Mouse (Mus musculus) embryonic facial prominence, embryonic 11.5 days (tissue): ENCODE data around the gene Dapp1. TPM values are rescaled to one million over a fixed set of nuclear protein-coding genes. Genes with fewer than 3 reads are reported as not detected.
"Not testable (repeated sequence)": the region's sequence is repeated elsewhere in the genome, so short reads cannot be mapped to it uniquely, and the experiment has no call there.

Source experiments
- ATAC-seq: fragments of 200-750 bp; cut with Nextera tagmentation; replicated peaks from 2 replicates; pipeline ENCODE4 v1.8.0; 2017; ENCODE audit warnings: low read depth; ENCODE audit not compliant: insufficient number of reproducible peaks, low FRiP score, low TSS enrichment
- DNase-seq: peaks from one replicate; pipeline ENCODE4 v3.0.0-alpha.2; 2015; ENCODE audit warnings: low spot score
- H3K27ac ChIP-seq: fragments of 300-500 bp; sonication (generic); replicated peaks from 2 replicates; pipeline ENCODE4 v1.5.1; 2014; ENCODE audit warnings: mild to moderate bottlenecking, low read depth, low read length, control low read depth
- H3K27me3 ChIP-seq: fragments of 300-500 bp; sonication (generic); 2 replicates; pipeline ENCODE4 v1.6.1; 2014; ENCODE audit warnings: mild to moderate bottlenecking, low read length, moderate library complexity, mixed read lengths; ENCODE audit not compliant: control insufficient read depth, insufficient read depth
- H3K36me3 ChIP-seq: fragments of 300-500 bp; sonication (generic); replicated peaks from 2 replicates; pipeline ENCODE4 v1.6.1; 2014; ENCODE audit warnings: low read depth, mild to moderate bottlenecking, low read length, moderate library complexity, mixed read lengths; ENCODE audit not compliant: control insufficient read depth, insufficient read depth
- H3K4me1 ChIP-seq: fragments of 300-500 bp; sonication (generic); 2 replicates; pipeline ENCODE4 v1.6.1; 2014; ENCODE audit warnings: low read length, mixed read lengths; ENCODE audit not compliant: control insufficient read depth, insufficient read depth
- H3K4me2 ChIP-seq: fragments of 300-500 bp; sonication (generic); 2 replicates; pipeline ENCODE4 v1.6.1; 2014; ENCODE audit warnings: low read depth, mild to moderate bottlenecking, control low read depth, low read length, moderate library complexity
- H3K4me3 ChIP-seq: fragments of 300-500 bp; sonication (generic); 2 replicates; pipeline ENCODE4 v1.5.1; 2014; ENCODE audit warnings: low read depth, low read length, control low read depth
- H3K9ac ChIP-seq: fragments of 300-500 bp; sonication (generic); replicated peaks from 2 replicates; pipeline ENCODE4 v1.6.1; 2014; ENCODE audit warnings: mild to moderate bottlenecking, control low read depth, low read length
- H3K9me3 ChIP-seq: fragments of 300-500 bp; sonication (generic); replicated peaks from 2 replicates; pipeline ENCODE4 v1.6.1; 2016; ENCODE audit warnings: mild to moderate bottlenecking, low read length, inconsistent platforms, mixed read lengths; ENCODE audit not compliant: control insufficient read depth
- WGBS: fragments of 180-500 bp; shearing (Covaris S2); extraction: QIAGEN DNeasy Blood & Tissue Kit; methylation state at CpG from one replicate; pipeline ENCODE4 v1.1.7; 2014; 5-methylcytosine and 5-hydroxymethylcytosine counted together
- polyA plus RNA-seq: library from polyadenylated mRNA; unstranded; fragments of >200 nt; fragmentation: Nextera tagmentation; extraction: Ambion mirVana; gene quantifications from 2 replicates; pipeline ENCODE4 v1.2.1, GENCODE M21; 2014

Gene Dapp1
- polyA plus RNA-seq, 1 experiment from 2014 or later: 4.6 TPM

DNA sequence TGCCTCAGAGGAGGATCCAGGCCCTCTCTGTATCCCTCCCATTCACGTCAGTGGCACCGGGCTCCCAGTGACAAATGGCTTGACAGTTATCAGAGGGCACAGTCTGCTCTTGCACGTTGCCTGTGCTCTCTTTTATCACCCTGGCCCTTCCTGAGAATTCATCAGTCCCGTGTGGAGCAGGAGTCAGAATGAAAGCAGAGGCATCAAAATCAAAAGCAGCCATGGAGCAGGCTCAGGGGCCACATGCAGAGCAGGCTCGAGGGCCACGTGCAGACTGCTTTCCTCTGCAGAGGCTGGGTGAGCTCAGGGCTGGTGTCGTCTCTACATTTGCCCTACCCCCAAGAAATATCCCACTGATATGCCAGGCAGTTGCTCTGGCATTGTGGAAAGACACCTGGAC is 29.5 kb downstream of the Dapp1 start:
- ATAC-seq (no peak), DNase-seq (no peak)
- H3K27ac ChIP-seq: no peak overlapping the region

DNA sequence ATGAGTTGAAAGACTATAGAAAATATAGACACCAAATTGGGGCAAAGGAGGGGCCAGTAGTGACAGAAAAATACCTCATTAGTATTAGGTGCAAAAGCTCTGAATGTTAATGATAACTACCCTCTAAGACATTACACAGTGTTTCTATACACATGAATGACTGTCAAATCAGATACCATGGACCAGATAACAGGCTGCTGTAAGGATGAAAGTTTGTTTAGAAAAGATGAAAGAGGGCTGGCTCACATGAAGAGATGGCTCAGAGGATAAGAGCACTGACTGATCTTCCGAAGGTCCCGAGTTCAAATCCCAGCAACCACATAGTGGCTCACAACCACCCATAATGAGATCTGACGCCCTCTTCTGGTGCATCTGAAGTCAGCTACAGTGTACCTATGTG is 30.0 kb downstream of the Dapp1 start:
- WGBS: 84% methylated on average over 3 of the region's 3 CpGs
- H3K9me3 ChIP-seq, H3K27me3 ChIP-seq, DNase-seq, H3K4me3 ChIP-seq, H3K36me3 ChIP-seq, ATAC-seq, H3K27ac ChIP-seq, H3K4me2 ChIP-seq, H3K9ac ChIP-seq, H3K4me1 ChIP-seq: not testable (repeated sequence)

More for the DNA sequence above, 29.5 kb downstream of the Dapp1 start:
- H3K9me3 ChIP-seq: no peaks in the 10 kb centered on the region
- H3K4me3 ChIP-seq: no peak overlapping the region
- no peaks in the 10 kb centered on the region for H3K27me3 ChIP-seq
- no peaks in the 10 kb centered on the region for H3K36me3 ChIP-seq
- no peaks in the 10 kb centered on the region for H3K4me1 ChIP-seq
- WGBS: 50% methylated on average over 7 of the region's 7 CpGs
- H3K9ac ChIP-seq: no peak overlapping the region
- H3K4me2 ChIP-seq: no peak overlapping the region

DNA sequence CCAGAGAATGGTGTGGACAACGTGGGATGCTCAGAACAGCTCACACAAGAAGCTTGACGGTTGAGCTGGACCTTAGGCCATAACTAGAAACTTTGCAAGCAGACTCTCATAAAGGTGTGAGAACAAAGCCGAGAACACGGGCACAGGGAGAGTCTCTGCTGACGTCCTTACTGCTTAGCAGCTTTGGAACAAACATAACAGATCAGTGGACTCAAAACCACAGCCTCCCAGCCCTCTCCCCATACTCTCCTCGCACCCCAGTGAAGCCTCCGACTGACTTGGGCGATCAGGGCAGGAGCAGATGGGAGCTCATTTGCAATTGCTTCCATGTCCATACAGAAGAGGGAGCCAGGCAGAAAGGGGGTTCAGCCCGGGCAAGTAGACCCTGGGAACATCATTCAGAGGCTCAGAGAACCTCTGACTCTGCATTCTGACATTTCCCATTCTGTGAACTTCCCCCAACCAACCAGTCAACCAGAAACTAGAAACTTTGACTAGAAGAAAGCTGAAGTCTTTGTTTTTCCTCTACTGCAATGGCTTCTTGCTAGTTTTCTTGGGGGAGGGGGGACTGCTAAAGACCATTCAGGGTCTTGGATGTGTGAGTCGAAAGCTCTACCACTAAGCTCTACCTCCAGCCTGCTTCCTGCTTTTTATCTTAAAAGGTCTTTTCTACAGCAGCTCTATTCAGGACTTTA is 31.0 kb downstream of the Dapp1 start:
- Histone ChIP-seq H3K9me3 (no peaks in the 10 kb centered on the region), H3K4me1 (no peaks in the 10 kb centered on the region), H3K36me3 (no peaks in the 10 kb centered on the region), H3K4me2 (no peak overlapping the region), H3K27me3 (no peaks in the 10 kb centered on the region), H3K27ac (no peak overlapping the region), H3K4me3 (no peak overlapping the region), H3K9ac (no peak overlapping the region)
- ATAC-seq: no peak
- no peak for DNase-seq
- WGBS: 77% methylated on average over 10 of the region's 10 CpGs

DNA sequence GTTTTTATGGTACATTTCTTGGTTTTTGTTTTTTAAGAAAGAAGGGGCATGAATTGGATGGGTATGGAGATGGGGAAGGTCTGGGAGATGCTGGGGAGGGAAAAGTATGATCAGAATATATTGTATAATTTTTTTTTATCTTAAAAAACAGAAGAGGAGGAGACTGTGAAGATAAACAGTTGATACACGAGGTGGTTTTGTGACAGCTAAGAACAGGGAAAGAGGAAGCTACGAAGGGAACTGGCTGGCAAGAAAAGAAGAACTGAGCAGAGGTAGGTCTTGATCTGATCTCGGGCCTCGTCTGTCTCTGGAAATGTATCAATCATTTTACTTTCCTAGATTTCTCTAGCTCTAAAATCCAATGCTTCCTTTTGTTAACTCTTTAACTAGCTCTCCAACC is 33.8 kb downstream of the Dapp1 start:
- 85% methylated on average over 4 of the region's 4 CpGs for WGBS
- Histone ChIP-seq H3K4me3 (no peak overlapping the region), H3K4me2 (no peak overlapping the region), H3K9ac (no peak overlapping the region), H3K36me3 (no peaks in the 10 kb centered on the region), H3K9me3 (no peaks in the 10 kb centered on the region), H3K27ac (no peak overlapping the region), H3K4me1 (no peaks in the 10 kb centered on the region), H3K27me3 (no peaks in the 10 kb centered on the region)
- ATAC-seq (no peak), DNase-seq (no peak)

DNA sequence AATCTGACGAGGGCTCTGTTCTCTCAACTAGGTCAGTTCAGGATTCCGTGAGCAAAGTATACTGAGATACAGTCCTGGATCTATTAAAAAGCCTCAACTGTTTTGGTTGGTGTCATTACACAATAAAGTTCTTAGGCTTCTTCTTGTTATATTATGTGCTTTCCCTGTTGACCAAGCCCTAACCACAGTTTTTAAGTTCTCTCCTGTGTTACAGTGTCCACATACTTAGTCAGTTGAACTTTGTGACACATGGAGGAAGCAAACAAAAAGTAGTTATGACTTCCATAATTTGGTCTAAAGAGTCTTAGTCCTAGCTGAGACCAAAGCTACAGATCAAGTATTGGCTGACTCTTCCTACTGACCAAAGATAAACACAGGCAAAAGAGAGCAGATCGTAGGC is 34.5 kb downstream of the Dapp1 start:
- DNase-seq (no peak), ATAC-seq (no peak)
- H3K27ac ChIP-seq: no peak overlapping the region
- 91% methylated on average over 3 of the region's 3 CpGs for WGBS
- no peaks in the 10 kb centered on the region for H3K9me3 ChIP-seq
- H3K9ac ChIP-seq: no peak overlapping the region
- H3K27me3 ChIP-seq: no peaks in the 10 kb centered on the region
- no peaks in the 10 kb centered on the region for H3K4me1 ChIP-seq
- no peak overlapping the region for H3K4me2 ChIP-seq
- no peak overlapping the region for H3K4me3 ChIP-seq
- no peaks in the 10 kb centered on the region for H3K36me3 ChIP-seq

DNA sequence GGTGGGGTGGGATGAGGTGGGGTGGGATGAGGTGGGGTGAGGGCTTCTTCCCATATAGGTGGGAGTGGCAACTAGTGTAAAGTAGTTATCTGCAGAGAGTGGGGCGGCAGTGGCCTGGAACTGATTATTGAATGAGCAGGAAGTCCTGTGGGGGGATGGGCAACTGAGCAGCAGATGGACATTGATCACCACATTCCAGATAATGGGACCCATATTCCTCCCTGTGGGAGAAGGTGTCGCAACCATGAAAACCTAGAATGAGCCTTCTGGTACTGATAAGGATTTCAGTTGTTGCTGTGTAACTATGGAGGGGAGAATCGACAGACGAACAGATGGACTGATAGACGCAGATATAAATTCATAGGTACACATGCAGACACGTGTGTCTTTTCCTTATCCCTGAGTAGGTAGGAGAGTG is 37.6 kb downstream of the Dapp1 start:
- Histone ChIP-seq H3K27me3 (no peaks in the 10 kb centered on the region), H3K36me3 (no peaks in the 10 kb centered on the region), H3K4me1 (no peaks in the 10 kb centered on the region), H3K9ac (no peak overlapping the region), H3K27ac (no peak overlapping the region), H3K9me3 (no peaks in the 10 kb centered on the region), H3K4me2 (no peak overlapping the region), H3K4me3 (no peak overlapping the region)
- WGBS: 65% methylated on average over 6 of the region's 6 CpGs
- DNase-seq: no peak
- no peak for ATAC-seq

DNA sequence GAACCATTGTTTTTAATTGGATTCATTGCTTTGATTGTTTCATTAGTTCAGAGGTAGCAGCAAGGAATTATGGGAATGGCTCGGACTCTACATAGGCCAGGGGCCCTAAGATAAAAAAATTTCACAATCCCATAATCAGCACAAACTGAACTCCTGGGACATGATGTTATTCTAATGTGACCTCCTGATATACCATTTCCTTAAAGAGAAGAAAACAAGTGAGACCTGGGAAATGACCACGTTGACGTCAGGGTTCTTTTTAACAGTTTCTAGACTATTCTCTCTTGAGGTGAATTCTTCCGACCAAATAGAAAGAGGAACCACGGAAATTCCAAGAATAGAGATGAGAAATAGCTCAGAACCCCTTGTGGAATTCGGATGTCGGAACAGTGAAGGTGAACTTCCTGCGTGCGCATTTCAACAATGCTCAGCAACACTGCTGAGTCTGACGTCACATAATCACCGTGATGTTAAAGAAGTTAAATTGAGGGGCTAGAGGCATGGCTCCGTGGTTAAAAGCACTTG is 39.2 kb downstream of the Dapp1 start:
- ATAC-seq (no peak), DNase-seq (no peak)
- Histone ChIP-seq H3K27ac (no peak overlapping the region), H3K4me3 (no peak overlapping the region), H3K9me3 (no peaks in the 10 kb centered on the region), H3K4me1 (no peaks in the 10 kb centered on the region), H3K4me2 (no peak overlapping the region), H3K36me3 (no peaks in the 10 kb centered on the region), H3K27me3 (no peaks in the 10 kb centered on the region), H3K9ac (no peak overlapping the region)
- WGBS: 85% methylated on average over 12 of the region's 12 CpGs

DNA sequence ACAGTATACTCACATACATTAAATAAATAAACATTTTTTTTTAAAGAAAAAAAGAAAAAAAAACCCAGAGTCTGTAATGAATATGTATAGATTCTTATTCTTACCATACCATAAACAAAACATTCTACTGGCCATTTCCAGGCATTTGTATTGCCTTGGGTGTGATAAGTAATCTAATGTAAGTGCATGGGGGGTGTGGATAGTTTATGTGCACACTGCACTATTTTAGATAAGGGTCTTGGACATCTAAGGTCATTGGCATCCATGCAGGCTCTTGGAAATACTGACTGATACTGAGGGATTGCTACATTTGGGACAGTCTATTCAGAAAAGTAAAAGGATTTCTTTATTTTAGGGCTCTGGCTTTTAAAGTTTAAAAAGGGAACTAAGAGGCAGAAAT is 39.8 kb downstream of the Dapp1 start:
- H3K27me3 ChIP-seq: no peaks in the 10 kb centered on the region
- no peak overlapping the region for H3K9ac ChIP-seq
- no peaks in the 10 kb centered on the region for H3K9me3 ChIP-seq
- H3K4me2 ChIP-seq: no peak overlapping the region
- DNase-seq: no peak
- H3K4me3 ChIP-seq: no peak overlapping the region
- H3K27ac ChIP-seq: no peak overlapping the region
- H3K4me1 ChIP-seq: no peaks in the 10 kb centered on the region
- no peaks in the 10 kb centered on the region for H3K36me3 ChIP-seq
- no peak for ATAC-seq
